Mouse (Mus musculus) heart, postnatal 14 days (tissue): ENCODE results near the gene Gramd2. TPM values are rescaled to one million over a fixed set of nuclear protein-coding genes. Genes with fewer than 3 reads are reported as not detected.

ENCODE experiments used
- DNase-seq, 2 experiments: peaks; one replicate each; pipeline ENCODE4 v3.0.0; 2021 to 2022
- intact Hi-C: fragments of 180-260 bp; cut with DNase I; formaldehyde crosslinking; loops from one replicate; pipeline ENCODE4 v1.15.1; 2025
- long read RNA-seq, 2 experiments: library from polyadenylated mRNA; stranded (forward); transcript quantifications; one replicate each; pipeline ENCODE4 v2.0.0; 2021
- total RNA-seq, 2 experiments: library from RNA; stranded (reverse); gene quantifications; 2 replicates each; pipeline ENCODE4 v1.2.3; 2021

Gene Gramd2
- total RNA-seq = under 1 TPM; 0.05 to 0.19 TPM
- long read RNA-seq, experiment 1 = 0 reads
- long read RNA-seq, experiment 2 = 0 reads

GRCm38 (mm10) chr9:59679678-59680533, at the start of gene Gramd2:
TSS of gene Gramd2 (plus strand) at chr9:59680144.
- intact Hi-C loops = loop anchor here (2.0 to 5.0 kb wide), 2 partner anchors 23 to 38 kb away; partner anchors contain the start of gene Pkm

GRCm38 (mm10) chr9:59638372-59638771, 41.6 kb upstream of the Gramd2 start:
- intact Hi-C loops = no loop called here
- DNase-seq = no peak

More at GRCm38 (mm10) chr9:59679678-59680533, at the start of gene Gramd2:
- peak; percentile 80 to 83 for DNase-seq

GRCm38 (mm10) chr9:59639936-59640335, 40.0 kb upstream of the Gramd2 start:
- intact Hi-C loops = loop anchor here (5.0 kb wide), 1 partner anchor 37 kb away; no protein-coding TSS in a partner anchor
- no peak for DNase-seq

GRCm38 (mm10) chr9:59641320-59641719, 38.6 kb upstream of the Gramd2 start:
- intact Hi-C loops = loop anchor here (5.0 kb wide), 1 partner anchor 36 kb away; no protein-coding TSS in a partner anchor
- DNase-seq = no peak

DNA sequence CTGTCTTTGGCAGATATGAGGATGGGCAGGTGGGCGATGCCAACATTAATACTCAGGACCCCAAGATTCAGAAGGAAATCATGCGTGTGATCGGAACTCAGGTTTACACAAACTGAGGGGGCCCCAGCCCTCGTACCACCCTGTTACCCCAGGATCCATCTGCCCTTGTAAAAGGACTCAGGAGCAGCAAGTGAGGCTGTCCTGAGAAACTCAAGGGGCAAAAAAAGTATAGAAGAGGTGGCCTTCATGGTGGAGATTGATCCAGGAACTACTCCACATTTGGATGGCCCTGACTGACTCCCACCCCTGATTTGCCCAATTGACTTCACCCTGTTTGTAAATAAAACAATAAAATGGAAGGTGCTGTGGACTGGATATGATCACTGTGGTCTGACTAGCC, 30.0 kb upstream of the Gramd2 start:
- intact Hi-C loops = no loop called here
- DNase-seq = no peak

DNA sequence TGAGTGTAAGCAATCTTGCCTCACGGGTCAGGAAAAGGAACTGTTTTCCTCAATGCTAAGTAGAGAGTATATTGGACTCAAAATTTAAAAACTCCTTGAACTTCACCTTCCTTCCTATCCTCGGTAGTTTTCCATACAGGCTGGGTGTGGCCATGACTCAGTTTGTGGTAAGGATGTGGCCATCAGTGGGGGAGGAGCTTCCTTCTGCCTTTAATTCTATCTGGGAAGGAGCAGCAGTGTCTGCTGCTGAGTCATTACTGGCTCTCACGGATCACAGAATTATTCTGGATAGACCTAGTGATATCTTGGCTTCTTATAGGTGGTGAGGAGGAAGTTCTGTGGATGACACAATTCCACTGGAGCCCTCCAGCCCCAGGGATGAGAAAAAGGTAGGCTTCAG, 26.6 kb upstream of the Gramd2 start:
- intact Hi-C loops = no loop called here

DNA sequence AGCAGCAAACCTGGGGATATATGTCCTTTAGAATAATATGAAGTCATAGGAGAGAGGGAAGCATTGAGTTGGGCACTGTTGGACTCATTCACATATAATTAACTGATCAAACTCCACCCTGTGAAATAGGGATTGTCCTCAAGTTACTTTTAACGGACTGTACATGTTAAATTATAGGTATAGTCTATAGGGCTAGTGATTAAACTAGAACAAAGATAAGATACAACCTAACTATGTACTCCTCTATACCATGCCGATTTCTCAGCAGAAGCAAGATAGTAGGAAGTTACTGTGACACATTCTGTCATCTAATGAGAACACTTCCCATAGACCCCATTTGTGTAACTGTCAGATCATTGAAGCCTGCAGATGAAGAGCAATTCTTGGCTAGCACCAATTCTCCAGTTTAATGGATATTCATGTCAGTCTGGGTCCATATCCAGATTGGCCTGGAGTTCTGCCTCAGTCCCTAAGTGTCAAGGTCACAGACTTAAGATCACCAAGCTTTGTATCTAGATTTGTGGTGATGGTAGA, 25.4 kb upstream of the Gramd2 start:
- intact Hi-C loops = no loop called here
- no peak for DNase-seq

More for the DNA sequence above, 26.6 kb upstream of the Gramd2 start:
- DNase-seq = no peak

DNA sequence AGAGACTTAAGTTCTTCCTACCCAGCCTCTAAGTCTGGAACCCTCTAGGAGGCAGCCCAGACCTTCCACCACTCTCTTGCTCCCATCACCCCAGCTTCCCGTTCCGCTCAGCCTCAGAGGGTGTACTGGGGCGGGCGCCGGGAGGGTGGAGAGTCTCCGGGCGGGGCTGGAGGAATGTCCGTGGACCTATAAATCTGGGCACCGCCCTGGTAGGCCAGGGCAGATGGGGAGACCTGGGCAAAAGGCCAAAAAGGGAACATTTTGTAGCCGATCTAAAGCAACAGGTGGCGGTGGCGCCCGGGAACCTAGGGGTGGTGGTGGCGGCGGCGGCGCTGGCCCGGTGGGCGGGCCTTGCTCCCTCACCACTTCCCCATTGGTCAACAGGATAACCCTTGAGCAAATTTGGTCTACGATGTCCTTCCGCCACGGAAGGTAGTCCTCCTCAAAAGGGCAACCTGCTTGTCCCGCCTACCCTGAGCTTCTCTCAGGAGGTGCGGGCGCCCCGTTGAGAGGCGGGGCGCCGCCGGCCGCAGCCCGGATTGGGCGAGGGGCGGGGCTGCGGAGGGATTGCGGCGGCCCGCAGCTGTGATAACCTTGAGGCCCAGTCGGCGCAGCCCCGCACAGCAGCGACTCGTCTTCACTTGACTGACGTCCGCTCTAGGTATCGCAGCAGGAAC, 23.8 kb upstream of the Gramd2 start, which contains the start of gene Pkm:
Gene Pkm (plus strand): TSS at position 411 of the 677 bp plus-strand sequence.
- DNase-seq = peak; percentile 94 to 95
- intact Hi-C loops = loop anchor here (2.0 to 5.0 kb wide), 2 partner anchors 23 to 39 kb away; partner anchors contain the start of gene Parp6

DNA sequence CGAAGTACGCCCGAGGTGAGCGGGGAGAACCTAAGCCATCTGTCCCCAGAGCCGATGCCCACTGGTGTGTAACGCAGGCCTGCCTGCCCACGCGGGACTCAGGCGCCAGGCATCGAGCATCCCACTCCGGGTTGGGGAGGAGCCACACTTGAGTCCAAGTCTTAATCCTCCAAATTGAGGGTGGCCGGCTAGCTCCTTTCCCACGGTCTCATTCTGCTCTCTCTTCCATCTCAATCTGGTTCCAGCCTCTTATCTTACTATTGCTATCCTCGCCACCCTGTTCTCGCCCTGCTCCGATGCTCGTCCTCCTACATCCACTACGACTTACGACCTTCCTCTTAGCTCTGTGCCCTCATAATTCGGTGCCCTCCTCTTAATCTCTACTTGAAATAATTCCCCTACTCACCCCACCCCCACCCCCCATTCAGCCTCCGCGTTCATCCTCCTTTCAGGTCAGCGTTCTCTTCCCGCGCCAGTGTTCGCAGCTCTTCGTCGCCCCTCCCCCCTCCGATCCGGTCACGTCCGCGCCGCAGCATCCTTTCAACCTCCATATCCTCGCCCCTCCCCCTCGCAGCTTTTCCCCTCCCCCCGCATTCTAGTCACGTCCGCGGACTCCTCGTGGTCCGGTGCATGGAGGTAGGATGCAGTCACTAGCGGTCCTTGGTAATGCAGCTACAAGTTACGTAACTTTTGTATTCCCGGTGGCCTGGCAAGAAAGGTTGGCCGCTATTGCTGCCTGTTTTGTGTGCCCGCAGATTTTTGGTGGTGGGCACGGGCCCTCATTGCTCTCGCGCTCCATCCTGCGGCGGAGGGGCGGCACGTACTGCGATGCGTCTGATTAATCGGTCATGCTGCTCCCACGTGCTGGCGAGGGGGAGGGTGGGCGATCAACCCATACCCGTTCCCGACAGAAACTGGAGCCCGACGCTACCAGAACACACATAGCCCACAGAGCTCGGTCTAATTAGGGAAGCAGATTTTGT, 23.0 kb upstream of the Gramd2 start:
- intact Hi-C loops = loop anchor here (2.0 to 5.0 kb wide), 2 partner anchors 22 to 40 kb away; partner anchors contain the start of gene Parp6
- peak; percentile 82 for DNase-seq

DNA sequence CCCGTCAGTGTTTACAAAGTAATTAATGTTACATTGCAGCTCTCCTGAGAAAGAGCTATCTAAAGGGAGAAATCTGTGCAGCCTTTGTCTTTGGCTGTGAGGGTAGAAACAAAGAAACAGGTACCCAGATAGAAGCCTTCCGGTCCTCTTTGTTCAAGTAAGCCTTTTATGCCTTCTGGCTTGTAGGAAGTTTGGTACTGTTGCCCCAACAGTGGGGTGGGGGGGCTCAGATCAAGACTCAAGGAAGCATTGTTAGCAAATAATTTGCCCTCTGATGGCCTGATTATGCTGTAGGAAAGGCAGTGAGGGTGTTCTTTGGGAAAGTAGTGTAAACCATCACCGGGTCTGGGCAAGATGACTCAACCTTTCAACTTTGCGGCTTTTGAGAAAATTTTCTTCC, 21.8 kb upstream of the Gramd2 start:
- no peak for DNase-seq
- intact Hi-C loops = loop anchor here (5.0 kb wide), 1 partner anchor 41 kb away; the partner anchor contains the start of gene Parp6

GRCm38 (mm10) chr9:59659036-59660026, 20.6 kb upstream of the Gramd2 start:
- intact Hi-C loops = loop anchor here (5.0 kb wide), 1 partner anchor 42 kb away; the partner anchor contains the start of gene Parp6
- DNase-seq = peak; percentile 83 to 90

DNA sequence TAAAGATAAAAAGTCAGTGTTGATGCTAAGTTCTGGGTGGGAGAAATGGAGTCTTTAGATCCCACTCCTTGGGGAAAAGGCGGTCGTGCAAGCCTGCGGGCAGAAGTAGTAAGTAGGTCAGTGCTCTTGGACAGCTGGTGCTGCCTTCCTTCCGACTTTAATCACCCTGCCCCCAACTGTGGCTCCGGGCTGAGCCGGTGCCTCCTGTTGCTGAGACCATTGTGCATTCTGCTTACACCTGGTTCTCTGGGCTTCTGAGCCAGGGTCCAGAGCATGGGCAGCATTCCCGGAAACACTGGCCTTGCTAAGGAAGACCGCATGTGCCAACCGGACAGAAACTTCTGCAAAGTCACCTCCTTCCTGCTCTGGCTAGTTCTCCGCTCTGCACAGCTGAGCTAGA, 19.5 kb upstream of the Gramd2 start:
- intact Hi-C loops = no loop called here
- peak; percentile 59 to 60 for DNase-seq

- DNase-seq = no peak
- intact Hi-C loops = no loop called here
Measured at GRCm38 (mm10) chr9:59661298-59661975, 18.5 kb upstream of the Gramd2 start.

DNA sequence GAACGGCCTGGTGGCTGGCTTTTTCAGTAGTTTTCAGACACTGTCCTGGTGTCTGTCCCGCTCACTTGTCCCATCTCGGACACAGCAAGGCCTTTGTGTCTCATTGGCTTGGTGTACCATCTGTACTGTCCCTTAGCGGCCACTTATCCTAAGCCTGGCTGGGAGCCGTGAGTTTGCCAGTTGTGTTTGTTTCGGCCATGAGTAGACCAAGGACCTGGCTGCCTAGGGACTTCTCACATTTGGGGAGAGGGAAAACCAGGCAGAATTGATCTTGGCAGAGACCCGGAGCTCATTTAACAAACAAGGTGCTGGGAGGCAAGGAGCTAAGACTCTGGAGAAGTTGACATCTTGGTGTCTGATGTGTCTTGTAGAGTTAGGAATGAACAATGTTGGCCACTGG, 16.7 kb upstream of the Gramd2 start:
- intact Hi-C loops = no loop called here
- DNase-seq = no peak

GRCm38 (mm10) chr9:59663957-59664356, 16.0 kb upstream of the Gramd2 start:
- no peak for DNase-seq
- intact Hi-C loops = no loop called here

DNA sequence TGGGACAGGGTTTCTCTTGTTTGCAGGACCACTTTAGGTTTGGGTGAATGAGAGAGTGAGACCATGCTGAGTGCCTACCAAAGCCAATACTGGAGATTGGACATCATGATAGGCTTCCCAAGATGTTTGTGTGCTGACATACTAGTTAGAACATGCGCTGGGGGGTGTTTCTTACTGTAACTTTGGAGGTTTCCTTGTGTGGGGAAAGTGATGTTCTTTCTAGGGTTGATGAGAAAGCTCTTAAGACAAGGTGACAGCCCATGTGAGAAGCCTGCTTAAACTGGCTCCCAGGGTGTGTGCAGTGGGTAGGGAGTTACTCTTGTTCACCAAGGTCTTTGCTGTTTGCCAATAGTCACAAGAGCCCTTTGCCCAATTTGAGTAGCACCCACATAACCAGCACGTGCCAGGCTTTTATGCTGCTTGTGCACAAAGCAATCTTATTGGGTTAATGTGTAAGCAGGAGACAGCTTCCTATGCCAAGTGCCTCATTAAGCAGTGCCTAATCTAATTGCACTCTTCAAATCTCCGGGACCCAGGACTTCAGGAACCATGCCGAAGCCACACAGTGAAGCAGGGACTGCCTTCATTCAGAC, 15.2 kb upstream of the Gramd2 start:
- intact Hi-C loops = no loop called here
- no peak for DNase-seq

GRCm38 (mm10) chr9:59666016-59666415, 13.9 kb upstream of the Gramd2 start:
- intact Hi-C loops = no loop called here
- DNase-seq = no peak
